Mouse (Mus musculus) stomach, postnatal 0 days (tissue): ENCODE measurements at regions not wholly inside any gene's neighbourhood (a gene's known extent, or its start where the extent isn't known, plus 50 kb on each side); places are given as distances from the start of the nearest gene placed in this dataset.

Experiments
- CTCF ChIP-seq: IDR thresholded peaks from 2 replicates; pipeline ENCODE4 v1.5.1; 2016; ENCODE audit warnings: antibody characterized with exemption, low read depth, mild to moderate bottlenecking, moderate library complexity
- EP300 ChIP-seq: optimal IDR thresholded peaks from 2 replicates; pipeline ENCODE3; 2016; ENCODE audit warnings: antibody characterized with exemption

GRCm38 (mm10) chr1:73787224-73787623 lies 337.0 kb downstream of the Tns1 start:
- TF ChIP-seq CTCF (no peak), EP300 (no peak)
